Mouse (Mus musculus): ENCODE results near the gene Synj1. TPM values are rescaled to one million over a fixed set of nuclear protein-coding genes. Genes with fewer than 3 reads are reported as not detected.
A peak's percentile ranks its signal among the peaks of the same experiment; 100 is the strongest.

The Synj1 gene
- polyA plus RNA-seq, 1 experiment from 2014 or later = 55.3 TPM

- ATAC-seq (replicated peaks) = no peak
- 94% methylated on average over 4 of the region's 4 CpGs for WGBS
- Histone ChIP-seq H3K9me3 (no peaks in the 10 kb centered on the region), H3K9ac (no peak overlapping the region), H3K4me3 (no peak overlapping the region), H3K27ac (no peak overlapping the region), H3K27me3 (replicated peaks) (no peaks in the 10 kb centered on the region), H3K4me2 (no peak overlapping the region), H3K36me3 (replicated peaks) (peaks cover 35% of the 10 kb centered on the region; the same call in 1 of the 2 replicates), H3K4me1 (no peaks in the 10 kb centered on the region)
These were observed 47.9 kb downstream of the Synj1 start for GRCm38 (mm10) chr16:90963231-90963630.

GRCm38 (mm10) chr16:90958301-90959085 lies 52.6 kb downstream of the Synj1 start:
- Histone ChIP-seq H3K4me3 (no peak overlapping the region), H3K27ac (no peak overlapping the region), H3K9me3 (no peaks in the 10 kb centered on the region), H3K36me3 (replicated peaks) (peaks cover 32% of the 10 kb centered on the region), H3K4me1 (no peaks in the 10 kb centered on the region), H3K9ac (no peak overlapping the region), H3K4me2 (no peak overlapping the region), H3K27me3 (replicated peaks) (no peaks in the 10 kb centered on the region)
- ATAC-seq (replicated peaks) = no peak
- 80% methylated on average over 5 of the region's 5 CpGs for WGBS

- H3K9ac ChIP-seq = no peak overlapping the region
- no peak for ATAC-seq (replicated peaks)
- peaks cover 46% of the 10 kb centered on the region for H3K36me3 ChIP-seq (replicated peaks)
- H3K9me3 ChIP-seq = no peaks in the 10 kb centered on the region
- 88% methylated on average over 6 of the region's 6 CpGs for WGBS
- no peaks in the 10 kb centered on the region for H3K4me1 ChIP-seq
- no peak overlapping the region for H3K4me2 ChIP-seq
- no peak overlapping the region for H3K4me3 ChIP-seq
- H3K27ac ChIP-seq = no peak overlapping the region
- no peaks in the 10 kb centered on the region for H3K27me3 ChIP-seq (replicated peaks)
These were observed 55.6 kb downstream of the Synj1 start for GRCm38 (mm10) chr16:90955494-90955893.

- H3K36me3 ChIP-seq (replicated peaks) = peaks cover 44% of the 10 kb centered on the region
- 92% methylated on average over 6 of the region's 6 CpGs for WGBS
- H3K4me2 ChIP-seq = no peak overlapping the region
- H3K4me3 ChIP-seq = no peak overlapping the region
- no peaks in the 10 kb centered on the region for H3K4me1 ChIP-seq
- no peak overlapping the region for H3K27ac ChIP-seq
- H3K9me3 ChIP-seq = no peaks in the 10 kb centered on the region
- ATAC-seq (replicated peaks) = no peak
- no peak overlapping the region for H3K9ac ChIP-seq
- H3K27me3 ChIP-seq (replicated peaks) = no peaks in the 10 kb centered on the region
These were observed 57.3 kb downstream of the Synj1 start for GRCm38 (mm10) chr16:90953770-90954169.

- H3K9ac ChIP-seq = no peak overlapping the region
- H3K4me1 ChIP-seq = no peaks in the 10 kb centered on the region
- H3K4me2 ChIP-seq = no peak overlapping the region
- WGBS = 90% methylated on average over 9 of the region's 9 CpGs
- ATAC-seq (replicated peaks) = no peak
- peaks cover 40% of the 10 kb centered on the region for H3K36me3 ChIP-seq (replicated peaks)
- no peak overlapping the region for H3K4me3 ChIP-seq
- no peaks in the 10 kb centered on the region for H3K9me3 ChIP-seq
- no peaks in the 10 kb centered on the region for H3K27me3 ChIP-seq (replicated peaks)
- no peak overlapping the region for H3K27ac ChIP-seq
These were observed 58.0 kb downstream of the Synj1 start for GRCm38 (mm10) chr16:90953147-90953546.

- H3K9ac ChIP-seq = no peak overlapping the region
- no peaks in the 10 kb centered on the region for H3K4me1 ChIP-seq
- no peak overlapping the region for H3K4me3 ChIP-seq
- no peaks in the 10 kb centered on the region for H3K9me3 ChIP-seq
- no peak for ATAC-seq (replicated peaks)
- WGBS = 60% methylated on average over 17 of the region's 17 CpGs
- H3K4me2 ChIP-seq = no peak overlapping the region
- H3K27ac ChIP-seq = no peak overlapping the region
- no peaks in the 10 kb centered on the region for H3K27me3 ChIP-seq (replicated peaks)
- peaks cover 45% of the 10 kb centered on the region for H3K36me3 ChIP-seq (replicated peaks)
These were observed 60.6 kb downstream of the Synj1 start for GRCm38 (mm10) chr16:90950354-90950963.

- no peak for ATAC-seq (replicated peaks)
- H3K4me2 ChIP-seq = no peak overlapping the region
- no peaks in the 10 kb centered on the region for H3K27me3 ChIP-seq (replicated peaks)
- no peaks in the 10 kb centered on the region for H3K9me3 ChIP-seq
- H3K4me1 ChIP-seq = no peaks in the 10 kb centered on the region
- H3K4me3 ChIP-seq = no peak overlapping the region
- H3K36me3 ChIP-seq (replicated peaks) = peaks cover 47% of the 10 kb centered on the region
- H3K9ac ChIP-seq = no peak overlapping the region
- H3K27ac ChIP-seq = no peak overlapping the region
- 76% methylated on average over 8 of the region's 8 CpGs for WGBS
These were observed 64.1 kb downstream of the Synj1 start for GRCm38 (mm10) chr16:90946977-90947376.

- no peak overlapping the region for H3K4me2 ChIP-seq
- WGBS = 96% methylated on average over 7 of the region's 7 CpGs
- H3K4me3 ChIP-seq = no peak overlapping the region
- no peak overlapping the region for H3K9ac ChIP-seq
- H3K27me3 ChIP-seq (replicated peaks) = no peaks in the 10 kb centered on the region
- H3K36me3 ChIP-seq (replicated peaks) = peaks cover 43% of the 10 kb centered on the region
- H3K4me1 ChIP-seq = no peaks in the 10 kb centered on the region
- no peak overlapping the region for H3K27ac ChIP-seq
- no peak for ATAC-seq (replicated peaks)
- no peaks in the 10 kb centered on the region for H3K9me3 ChIP-seq
These were observed 69.9 kb downstream of the Synj1 start for GRCm38 (mm10) chr16:90941246-90941645.

GRCm38 (mm10) chr16:90934687-90935328 lies 76.3 kb downstream of the Synj1 start, which contains the start of gene Cfap298:
Cfap298 (minus strand) TSS chr16:90935114.
- Histone ChIP-seq H3K27ac (peak within 1 kb of the TSS; percentile 90), H3K4me1 (peaks cover 15% of the 10 kb centered on the region), H3K4me2 (peak within 1 kb of the TSS; percentile 85), H3K4me3 (peak within 1 kb of the TSS; percentile 89), H3K27me3 (replicated peaks) (no peaks in the 10 kb centered on the region), H3K36me3 (replicated peaks) (peaks cover 14% of the 10 kb centered on the region), H3K9me3 (no peaks in the 10 kb centered on the region), H3K9ac (peak within 1 kb of the TSS; percentile 79)
- peak; percentile 97 for ATAC-seq (replicated peaks)
- WGBS = under 1% methylated on average over 56 of the region's 56 CpGs

GRCm38 (mm10) chr16:90934193-90934686 lies 76.9 kb downstream of the Synj1 start:
- under 1% methylated on average over 38 of the region's 38 CpGs for WGBS
- Histone ChIP-seq H3K27ac (peak overlapping the region; percentile 90), H3K9ac (peak overlapping the region; percentile 79)

GRCm38 (mm10) chr16:90933534-90934176 lies 77.5 kb downstream of the Synj1 start:
- no peak for ATAC-seq (replicated peaks)
- Histone ChIP-seq H3K9ac (peak overlapping the region; percentile 79), H3K4me1 (peaks cover 15% of the 10 kb centered on the region), H3K9me3 (no peaks in the 10 kb centered on the region), H3K27me3 (replicated peaks) (no peaks in the 10 kb centered on the region), H3K36me3 (replicated peaks) (peaks cover 12% of the 10 kb centered on the region), H3K4me2 (peak overlapping the region; percentile 85), H3K27ac (peak overlapping the region; percentile 90; the same call in 1 of the 2 replicates), H3K4me3 (peak overlapping the region; percentile 89)
- 26% methylated on average over 13 of the region's 13 CpGs for WGBS

More at GRCm38 (mm10) chr16:90934193-90934686, 76.9 kb downstream of the Synj1 start:
- H3K4me2 ChIP-seq = peak overlapping the region; percentile 85
- ATAC-seq (replicated peaks) = peak; percentile 74
- no peaks in the 10 kb centered on the region for H3K9me3 ChIP-seq
- H3K27me3 ChIP-seq (replicated peaks) = no peaks in the 10 kb centered on the region
- H3K4me3 ChIP-seq = peak overlapping the region; percentile 89
- H3K36me3 ChIP-seq (replicated peaks) = peaks cover 14% of the 10 kb centered on the region
- peaks cover 15% of the 10 kb centered on the region for H3K4me1 ChIP-seq

GRCm38 (mm10) chr16:90927446-90927845 lies 83.7 kb downstream of the Synj1 start:
- H3K36me3 ChIP-seq (replicated peaks) = no peaks in the 10 kb centered on the region; the same call in 1 of the 2 replicates
- H3K9ac ChIP-seq = no peak overlapping the region
- WGBS = 81% methylated on average over 4 of the region's 4 CpGs
- H3K27ac ChIP-seq = no peak overlapping the region
- H3K4me3 ChIP-seq = no peak overlapping the region
- no peaks in the 10 kb centered on the region for H3K27me3 ChIP-seq (replicated peaks)
- ATAC-seq (replicated peaks) = no peak
- H3K9me3 ChIP-seq = no peaks in the 10 kb centered on the region
- H3K4me2 ChIP-seq = no peak overlapping the region
- H3K4me1 ChIP-seq = no peaks in the 10 kb centered on the region

Data from midbrain, embryonic 15.5 days (tissue).